Mouse (Mus musculus): Measurements from ENCODE around the gene Abca8b.
"Not testable (repeated sequence)": the region's sequence is repeated elsewhere in the genome, so short reads cannot be mapped to it uniquely, and the experiment has no call there.

- not testable (repeated sequence) for TF ChIP-seq POLR2AphosphoS2 (IDR thresholded peaks at IDR 0.05; ENCODE audit: insufficient read length, low read depth); POLR2A (IDR thresholded peaks at IDR 0.05; ENCODE audit: insufficient read length, low read depth); USF1 (IDR thresholded peaks at IDR 0.05; ENCODE audit: low read depth); E2F4 (IDR thresholded peaks at IDR 0.05; ENCODE audit: insufficient read depth); MAX (IDR thresholded peaks at IDR 0.05; ENCODE audit: low read depth); MYOD1 (IDR thresholded peaks at IDR 0.05; ENCODE audit: control insufficient read depth in 1 of 3, insufficient read length in 2 of 3, low read depth in 2 of 3)
Observed at GRCm38 (mm10) chr11:109933207-109933606, 62.4 kb downstream of the Abca8b start.

Data from myocyte (in vitro differentiated cells).